Mouse (Mus musculus) ovary, adult 18-20 months (tissue): ENCODE measurements at regions not wholly inside any gene's neighbourhood (a gene's known extent, or its start where the extent isn't known, plus 50 kb on each side); places are given as distances from the start of the nearest gene placed in this dataset.

ENCODE experiments used
- DNase-seq: peaks from one replicate; pipeline ENCODE4 v3.0.0; 2022; ENCODE audit warnings: low spot score, mixed read lengths

- DNase-seq = no peak
Observed at GRCm38 (mm10) chr9:33790617-33791016, 695.1 kb upstream of the Kirrel3 start.

- DNase-seq = no peak
Observed at GRCm38 (mm10) chr9:33800250-33800649, 685.4 kb upstream of the Kirrel3 start.

GRCm38 (mm10) chr9:33800763-33801162 is 684.9 kb upstream of the Kirrel3 start:
- no peak for DNase-seq

- DNase-seq = no peak
Observed at GRCm38 (mm10) chr9:33814739-33815368, 670.8 kb upstream of the Kirrel3 start.

- no peak for DNase-seq
Observed at GRCm38 (mm10) chr9:33822574-33823394, 662.9 kb upstream of the Kirrel3 start.

DNA sequence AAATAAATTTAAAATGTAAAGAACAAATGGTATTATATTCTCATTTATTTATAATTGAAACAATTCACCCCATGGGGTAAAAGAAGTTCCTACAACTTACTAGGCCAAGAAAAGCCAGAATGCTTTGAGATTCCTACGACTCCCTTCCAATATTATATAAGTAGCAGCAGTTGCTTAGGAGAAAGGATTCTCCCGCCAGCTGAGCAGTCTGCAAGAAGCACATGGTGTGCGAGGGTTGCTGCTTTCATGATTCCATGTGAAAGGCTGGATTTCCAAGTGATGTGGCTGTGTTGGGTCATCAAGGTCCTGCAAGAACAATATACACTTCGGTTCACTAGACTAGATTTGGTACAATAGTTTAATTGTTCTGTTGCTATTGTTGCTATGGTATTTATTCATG is 659.6 kb upstream of the Kirrel3 start:
- DNase-seq = no peak

GRCm38 (mm10) chr9:33827409-33827808 is 658.3 kb upstream of the Kirrel3 start:
- no peak for DNase-seq

DNA sequence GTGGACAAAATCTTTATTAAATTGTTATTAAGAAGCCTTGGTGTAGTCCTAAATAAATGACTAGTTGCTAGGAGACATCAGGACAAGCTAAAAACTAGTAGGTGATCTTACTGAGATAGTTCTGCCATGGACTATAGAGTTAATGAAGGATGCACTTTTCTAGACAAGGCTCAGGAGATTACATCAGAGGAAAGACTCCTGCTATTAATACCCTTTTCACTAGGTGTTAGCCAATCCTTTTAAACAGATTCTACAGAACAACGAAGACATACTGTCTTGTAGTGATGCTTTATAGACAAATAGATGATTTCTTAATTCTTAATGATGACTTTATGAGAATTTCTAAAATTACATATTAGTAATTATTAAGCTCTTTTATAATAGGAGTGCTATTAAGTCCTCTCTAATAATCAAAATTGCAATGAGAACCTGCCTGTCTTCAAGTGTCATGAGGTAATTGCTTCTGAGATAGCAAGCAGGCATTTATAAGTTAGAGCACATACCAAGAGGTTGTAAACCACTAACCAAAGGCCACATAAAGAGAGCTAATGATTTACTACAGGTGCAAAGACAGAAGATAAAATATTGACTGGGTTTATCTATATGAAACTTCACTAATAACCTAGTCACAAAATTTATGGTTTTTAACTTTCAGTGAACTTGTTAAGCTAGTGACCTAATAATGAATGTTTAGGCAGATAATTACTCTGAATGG is 647.9 kb upstream of the Kirrel3 start:
- no peak for DNase-seq

- no peak for DNase-seq
Observed at GRCm38 (mm10) chr9:33849623-33850022, 636.1 kb upstream of the Kirrel3 start.

GRCm38 (mm10) chr9:33850024-33850423 is 635.7 kb upstream of the Kirrel3 start:
- no peak for DNase-seq

- no peak for DNase-seq
Observed at GRCm38 (mm10) chr9:33850993-33851392, 634.7 kb upstream of the Kirrel3 start.

DNA sequence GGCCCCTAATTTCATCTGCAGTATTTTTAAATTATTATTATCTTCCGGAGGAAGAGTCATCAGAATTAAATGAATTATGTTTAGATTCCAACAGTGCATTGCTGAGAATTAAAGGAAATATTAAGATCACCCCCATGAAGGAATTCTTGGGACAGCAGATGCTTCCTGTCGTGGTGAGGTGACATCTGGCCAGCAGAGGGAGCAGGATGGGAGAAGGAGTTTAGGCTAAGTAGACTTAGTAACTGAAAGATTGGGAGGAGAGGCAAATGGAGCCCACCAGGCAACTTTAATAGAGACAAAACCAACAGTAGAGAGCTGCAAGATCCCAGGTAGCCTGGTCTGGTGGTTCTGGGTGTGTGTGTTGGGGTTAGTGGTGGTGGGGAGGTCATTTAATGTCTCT is 629.5 kb upstream of the Kirrel3 start:
- no peak for DNase-seq

- no peak for DNase-seq
Observed at GRCm38 (mm10) chr9:33858511-33858910, 627.2 kb upstream of the Kirrel3 start.

GRCm38 (mm10) chr9:33868666-33869065 is 617.0 kb upstream of the Kirrel3 start:
- no peak for DNase-seq

DNA sequence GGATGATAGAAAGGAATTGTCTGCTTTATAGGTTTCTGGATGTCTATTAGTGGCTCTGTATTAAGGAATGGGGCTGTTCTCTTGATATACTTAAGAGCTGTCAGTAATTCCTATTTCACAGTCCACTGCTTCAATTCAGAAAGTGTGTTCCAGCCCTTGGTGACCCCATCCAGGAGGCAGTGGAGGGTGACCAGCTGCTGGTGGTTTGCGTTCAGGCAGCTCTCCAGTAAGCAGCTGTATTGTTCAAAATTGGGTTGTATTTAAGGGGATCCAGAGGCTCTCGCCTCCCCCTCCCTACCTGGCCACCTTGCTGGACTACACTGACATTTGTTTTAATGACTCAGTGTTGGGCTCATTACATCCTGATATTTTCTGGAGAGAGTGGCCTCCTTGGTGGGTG is 598.4 kb upstream of the Kirrel3 start:
- DNase-seq = no peak

DNA sequence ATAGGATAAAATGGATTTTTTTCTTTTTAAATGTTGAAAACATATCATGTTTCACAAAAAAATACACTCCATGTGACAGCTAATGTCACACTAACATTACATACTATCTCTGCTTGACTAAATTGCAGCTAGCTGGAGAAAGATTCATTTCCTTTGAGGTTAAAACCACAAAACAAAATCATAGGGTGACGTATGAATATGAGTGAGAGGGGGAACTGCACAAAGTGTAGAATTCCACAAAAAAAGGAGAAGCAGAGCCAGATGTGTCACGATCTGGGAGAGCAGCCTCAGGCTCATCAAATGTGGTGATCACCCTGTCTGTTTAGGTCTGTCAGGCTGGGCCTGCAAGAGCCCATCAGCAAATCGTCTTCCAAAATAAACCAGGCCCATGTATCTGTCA is 593.7 kb upstream of the Kirrel3 start:
- DNase-seq = no peak

- no peak for DNase-seq
Observed at GRCm38 (mm10) chr9:33901313-33902076, 584.2 kb upstream of the Kirrel3 start.

GRCm38 (mm10) chr9:33903991-33904570 is 581.6 kb upstream of the Kirrel3 start:
- no peak for DNase-seq

DNA sequence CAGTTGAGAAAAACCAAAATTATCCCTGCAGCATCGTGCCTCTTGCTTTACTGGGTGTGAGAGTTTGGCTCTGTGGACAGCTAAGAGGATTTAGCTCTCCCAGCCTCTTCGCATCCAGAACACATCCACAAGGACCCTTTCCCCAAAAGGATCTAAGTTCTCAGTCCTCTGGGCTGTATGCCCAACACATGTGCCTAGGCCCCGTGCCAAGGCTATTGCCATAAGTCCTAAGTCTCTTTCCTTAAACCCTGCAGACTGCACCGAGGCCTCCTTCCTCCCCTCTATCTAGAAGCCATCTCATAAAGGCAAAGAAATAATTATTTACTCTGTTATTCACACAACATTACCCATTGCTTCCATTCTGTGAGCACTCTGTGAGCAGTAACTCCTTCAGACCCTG is 570.8 kb upstream of the Kirrel3 start:
- no peak for DNase-seq

- DNase-seq = no peak
Observed at GRCm38 (mm10) chr9:33915349-33916056, 570.2 kb upstream of the Kirrel3 start.

GRCm38 (mm10) chr9:33930286-33930685 is 555.4 kb upstream of the Kirrel3 start:
- DNase-seq = no peak
